Mouse (Mus musculus): Measurements from ENCODE around the gene Gpx3. TPM values are rescaled to one million over a fixed set of nuclear protein-coding genes. Genes with fewer than 3 reads are reported as not detected.

Gpx3 gene
- polyA plus RNA-seq (2017; shearing (Covaris generic)): 2.5 TPM

GRCm38 (mm10) chr11:54902333-54903323, at the start of gene Gpx3:
Gene Gpx3 (plus strand): TSS chr11:54902453.

DNA sequence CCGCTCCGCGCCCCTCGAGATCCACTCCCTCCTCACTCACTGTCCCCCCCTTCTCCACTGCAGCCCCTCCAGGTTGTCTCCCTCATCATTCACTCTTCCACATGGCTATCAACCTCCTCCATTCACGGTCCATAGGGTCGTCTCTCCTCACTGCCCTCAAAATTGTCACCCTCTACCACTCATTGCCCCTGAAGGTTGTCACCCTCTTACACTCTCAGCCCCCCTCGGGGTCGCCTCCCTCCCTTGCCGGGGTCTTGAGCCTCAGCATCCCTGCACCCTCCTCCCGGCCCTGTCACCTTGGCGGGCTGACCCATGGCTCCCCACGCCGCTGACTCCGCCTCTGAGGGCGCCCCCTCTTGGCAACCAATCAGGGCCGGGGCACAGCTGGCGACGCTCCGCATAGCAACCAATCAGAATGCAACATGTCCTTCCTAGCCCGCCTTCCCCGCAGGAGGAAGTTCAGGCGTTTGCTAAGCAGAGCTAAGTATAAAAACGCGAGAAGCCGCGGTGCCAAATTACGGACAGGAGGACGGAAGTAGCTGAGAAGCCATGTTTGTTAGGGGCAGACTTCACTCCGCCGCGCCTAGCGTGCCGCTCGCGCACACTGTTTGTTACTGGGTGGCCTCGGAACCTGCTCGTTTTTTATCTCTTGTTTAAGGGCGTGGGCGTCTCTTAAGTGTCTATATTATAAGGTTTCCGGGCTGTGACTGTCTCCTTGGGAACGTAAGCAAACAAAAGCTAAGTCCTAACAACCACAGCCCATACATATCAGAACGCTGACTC, 41.8 kb upstream of the Gpx3 start, which contains the start of gene Lyrm7:
TSS of gene Lyrm7 (minus strand) at position 661 of the 783 bp plus-strand sequence.

GRCm38 (mm10) chr11:54866119-54867048, 35.9 kb upstream of the Gpx3 start, which contains the start of gene Hint1:
Gene Hint1 (plus strand): TSS chr11:54866383.

Other genes with a start within 250 kb of the Gpx3 start
- gene Cdc42se2, start 114.8 kb upstream of the Gpx3 start, polyA plus RNA-seq (2017; shearing (Covaris generic)): 633 TPM
- 4.4 TPM for gene Lyrm7, start 41.5 kb upstream of the Gpx3 start, polyA plus RNA-seq (2017; shearing (Covaris generic))
- 335 TPM for gene Hint1, start 36.1 kb upstream of the Gpx3 start, polyA plus RNA-seq (2017; shearing (Covaris generic))
- gene Tnip1, start 60.5 kb downstream of the Gpx3 start, polyA plus RNA-seq (2017; shearing (Covaris generic)): 190 TPM
- gene Anxa6, start 131.0 kb downstream of the Gpx3 start, polyA plus RNA-seq (2017; shearing (Covaris generic)): 647 TPM
- gene Ccdc69, start 175.7 kb downstream of the Gpx3 start, polyA plus RNA-seq (2017; shearing (Covaris generic)): 88.0 TPM
- 116 TPM for gene Gm2a, start 195.7 kb downstream of the Gpx3 start, polyA plus RNA-seq (2017; shearing (Covaris generic))
- 0.71 TPM for gene Slc36a3, start 249.3 kb downstream of the Gpx3 start, polyA plus RNA-seq (2017; shearing (Covaris generic))

All from inflammation-experienced regulatory T-cells, adult 16 weeks (primary cell).